Mouse (Mus musculus) spleen, postnatal 36 days (tissue): ENCODE measurements around the gene Gm3625.
"Not testable (repeated sequence)": the region's sequence is repeated elsewhere in the genome, so short reads cannot be mapped to it uniquely, and the experiment has no call there.

ENCODE experiments used
- DNase-seq, 2 experiments: peaks; one replicate each; pipeline ENCODE4 v3.0.0; 2022; ENCODE audit warnings: low spot score in 2 of 2, mixed read lengths in 1 of 2

Gm3625 gene

DNA sequence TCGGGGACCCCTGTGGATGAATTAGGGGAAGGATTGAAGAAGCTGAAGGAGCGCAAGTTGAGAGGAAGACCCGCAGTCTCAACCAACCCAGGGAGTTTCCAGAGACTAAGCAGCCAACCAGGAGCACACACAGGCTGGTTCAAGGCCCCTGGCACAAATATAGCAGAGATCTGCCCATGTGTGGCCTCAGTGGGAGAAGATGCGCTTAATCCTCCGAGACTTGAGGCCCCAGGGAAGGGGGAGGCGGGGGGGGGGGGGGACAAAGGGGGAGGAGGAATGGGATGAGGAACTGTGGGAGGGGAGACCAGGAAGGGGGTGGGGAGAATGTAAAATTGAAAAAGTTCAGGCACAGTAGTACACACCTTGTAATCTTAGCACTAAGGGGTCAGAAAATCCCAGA lies 37.3 kb downstream of the Gm3625 start:
- no peak for DNase-seq

DNA sequence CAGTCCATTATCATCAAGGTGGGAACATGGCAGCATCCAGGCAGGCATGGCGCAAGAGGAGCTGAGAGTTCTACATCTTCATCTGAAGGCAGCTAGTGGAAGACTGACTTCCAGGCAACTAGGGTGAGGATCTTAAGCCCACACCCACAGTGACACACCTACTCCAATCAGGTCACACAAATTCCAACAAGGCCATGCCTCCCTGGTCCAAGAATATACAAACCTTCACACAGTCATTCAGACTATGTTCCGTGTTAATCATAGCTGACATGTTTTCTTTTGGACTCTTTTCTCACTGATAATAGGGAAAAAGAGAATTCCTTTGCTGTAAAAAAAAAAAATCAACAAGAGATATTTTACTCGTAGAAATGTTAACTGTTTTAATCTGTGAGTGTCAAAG lies 39.0 kb downstream of the Gm3625 start:
- not testable (repeated sequence) for DNase-seq

DNA sequence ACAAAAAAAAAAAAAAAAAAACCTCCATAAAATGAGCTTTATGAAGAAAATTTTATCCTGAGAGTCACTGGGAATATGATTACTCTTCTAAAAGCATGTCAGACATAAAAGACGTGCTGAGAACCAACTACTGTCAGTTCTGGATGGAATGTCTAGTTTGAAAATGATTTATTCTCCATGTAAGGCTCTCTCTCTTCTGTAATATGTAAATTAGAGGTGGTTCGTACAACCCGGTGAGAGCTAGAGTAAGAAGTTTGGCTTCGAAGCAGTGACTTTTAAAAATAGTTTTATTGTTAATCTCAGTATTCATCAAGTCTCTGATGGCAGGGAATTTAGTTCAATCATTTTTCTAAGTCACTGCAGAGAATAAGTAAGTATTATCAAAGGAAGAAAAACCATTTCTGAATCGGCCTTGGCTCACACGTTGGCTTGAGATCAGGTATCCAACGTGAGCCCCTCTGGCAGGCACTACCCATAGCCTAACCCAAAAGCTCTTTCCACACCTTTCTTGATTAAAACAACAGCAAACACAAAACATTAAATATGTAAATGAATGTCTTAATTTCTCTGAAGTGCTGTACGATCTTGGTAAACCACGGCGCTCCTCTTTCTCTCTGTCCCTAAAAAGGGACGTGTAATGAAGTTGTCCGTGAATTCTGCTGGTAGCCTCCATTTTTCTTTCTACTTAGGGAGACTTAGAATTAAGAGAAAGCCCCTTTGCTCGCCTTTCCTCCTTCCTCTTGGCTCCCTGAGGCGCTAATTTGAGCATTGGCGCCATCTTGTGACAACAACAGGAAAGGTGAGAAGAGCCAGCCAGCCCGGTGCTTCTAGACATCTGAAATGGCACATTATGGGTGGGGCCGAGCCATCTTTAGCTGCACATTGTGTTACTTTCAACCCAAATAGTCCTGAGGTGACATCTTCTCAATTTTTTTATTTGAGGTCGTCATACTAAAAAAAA lies 44.4 kb downstream of the Gm3625 start:
- DNase-seq: peak; percentile 66

DNA sequence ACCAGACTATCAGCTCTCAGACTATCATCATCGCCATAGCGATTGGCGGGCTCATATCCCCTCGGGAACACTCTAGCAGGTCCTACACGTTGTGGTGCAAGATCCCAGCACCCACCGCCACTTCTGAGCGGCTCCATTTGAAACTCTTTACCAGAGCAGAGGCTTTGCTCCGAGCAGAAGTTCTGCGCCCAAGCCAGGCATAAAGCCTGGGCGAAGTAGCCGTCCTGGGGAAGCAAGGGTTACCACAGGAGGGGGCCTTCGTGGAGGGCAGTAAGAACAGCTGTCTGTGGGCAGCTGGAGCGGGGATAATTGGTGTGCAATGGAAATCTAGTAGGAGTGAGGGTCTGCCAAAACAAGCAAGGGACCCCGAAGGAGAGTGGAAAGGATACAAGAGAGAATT lies 45.2 kb downstream of the Gm3625 start:
- DNase-seq: no peak

DNA sequence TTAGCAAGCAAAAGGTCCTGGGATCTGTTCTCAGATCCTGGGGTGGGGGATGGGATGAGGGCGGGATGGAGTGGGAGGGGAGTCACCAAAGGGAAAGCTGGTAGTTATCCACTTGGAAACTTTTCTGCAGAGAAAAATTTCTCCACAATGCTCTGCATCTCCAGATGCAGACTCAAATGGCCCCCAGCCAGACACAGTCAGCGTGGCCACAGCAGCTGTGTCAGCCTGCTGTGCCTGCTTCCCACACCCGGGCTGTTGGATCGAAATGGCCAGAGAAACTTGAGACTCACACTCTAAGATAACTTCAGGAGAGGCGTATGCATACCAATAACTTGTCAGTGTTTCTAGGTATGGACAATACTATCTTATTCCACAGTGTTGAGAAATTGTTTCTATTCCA lies 46.2 kb downstream of the Gm3625 start:
- no peak for DNase-seq

DNA sequence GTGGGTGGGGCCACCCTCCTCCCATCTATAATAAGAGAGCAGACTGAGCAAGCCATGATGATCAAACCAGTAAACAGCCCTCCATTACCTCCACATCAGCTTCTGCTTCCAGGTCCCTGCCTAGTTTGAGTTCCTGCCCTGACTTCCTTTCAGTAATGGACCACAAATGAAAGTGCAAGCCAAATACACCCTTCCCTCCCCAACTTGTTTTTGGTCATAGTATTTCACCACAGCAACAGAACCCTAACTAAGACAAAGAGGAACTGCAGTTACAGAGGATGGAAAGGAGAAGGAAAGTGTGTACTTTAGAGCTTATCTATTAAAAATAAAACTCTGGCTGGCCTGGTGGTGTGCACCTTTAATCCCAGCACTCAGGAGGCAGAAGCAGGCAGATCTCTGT lies 47.3 kb downstream of the Gm3625 start:
- no peak for DNase-seq

DNA sequence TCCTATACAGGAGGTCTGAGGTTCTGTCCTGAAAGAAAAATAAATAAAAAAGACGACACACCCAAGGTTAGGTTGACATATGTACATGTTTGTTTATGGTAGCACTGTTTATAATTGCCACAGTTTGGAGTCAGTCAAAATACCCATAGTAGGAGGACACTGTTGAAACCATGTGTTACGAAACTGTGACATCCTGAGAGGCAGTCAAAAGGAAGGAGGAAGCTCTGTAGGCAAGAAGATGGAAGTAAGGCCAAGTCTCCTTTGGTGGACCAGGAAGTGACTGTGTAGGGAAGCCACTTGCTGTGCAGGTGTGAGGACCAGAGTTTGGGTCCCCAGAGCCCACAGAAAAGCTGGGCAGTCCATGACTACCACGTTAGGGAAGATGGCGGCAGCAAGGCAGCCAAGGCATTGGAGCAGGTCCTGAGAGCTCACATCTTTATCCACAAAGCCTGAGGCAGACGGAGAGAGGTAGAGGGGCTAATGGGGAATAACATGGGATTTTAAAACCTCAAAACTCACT lies 48.3 kb downstream of the Gm3625 start:
- DNase-seq: peak in 1 of 2 experiments; percentile 9
